Mouse (Mus musculus): ENCODE data around the gene Nedd9.
A peak's percentile ranks its signal among the peaks of the same experiment; 100 is the strongest.
"Not testable (repeated sequence)": the region's sequence is repeated elsewhere in the genome, so short reads cannot be mapped to it uniquely, and the experiment has no call there.

Gene Nedd9

DNA sequence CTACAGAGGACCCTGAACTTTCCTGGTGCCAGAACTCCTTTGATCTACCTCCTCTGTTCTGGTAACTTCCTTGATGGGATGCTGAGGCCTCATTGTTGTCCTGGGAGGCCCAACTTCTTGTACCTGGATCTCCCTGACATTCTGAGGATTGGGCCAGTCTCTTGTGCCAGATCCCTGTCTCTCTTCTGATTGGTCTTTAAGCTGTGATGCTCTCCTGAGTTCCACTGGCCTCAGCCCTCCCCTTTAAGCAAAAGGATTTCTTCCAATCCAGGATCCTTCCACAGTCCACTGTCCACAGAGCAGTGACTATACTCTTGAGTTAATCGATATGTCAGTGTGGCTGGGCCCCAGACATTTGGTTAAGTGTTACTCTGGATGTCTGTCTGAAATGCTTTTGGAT is 112.3 kb downstream of the Nedd9 start:
- DNase-seq (ENCODE audit: low read depth, low spot score), result no peak

- no peak for DNase-seq (ENCODE audit: low read depth, low spot score)
Observed at GRCm38 (mm10) chr13:41372555-41373460, 114.4 kb downstream of the Nedd9 start.

DNA sequence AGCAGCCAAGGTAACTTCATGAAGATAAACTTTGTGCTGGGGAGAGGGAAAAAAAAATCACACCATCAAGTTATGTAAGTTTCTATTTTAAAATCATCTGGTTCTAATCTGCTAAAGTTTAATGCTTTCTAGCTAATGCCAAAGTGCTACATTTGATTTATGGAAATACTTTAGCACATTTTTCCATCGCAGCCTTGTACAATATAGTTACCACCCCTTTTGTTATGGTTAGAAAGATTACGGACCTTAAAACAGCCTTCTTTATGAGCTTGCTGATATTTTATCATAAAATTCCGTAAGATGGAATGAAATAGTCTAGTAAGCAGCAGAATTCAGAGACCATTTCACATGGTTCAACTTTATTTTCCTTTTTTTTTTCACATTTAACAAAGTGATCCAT is 115.6 kb downstream of the Nedd9 start:
- DNase-seq (ENCODE audit: low read depth, low spot score), result no peak

DNA sequence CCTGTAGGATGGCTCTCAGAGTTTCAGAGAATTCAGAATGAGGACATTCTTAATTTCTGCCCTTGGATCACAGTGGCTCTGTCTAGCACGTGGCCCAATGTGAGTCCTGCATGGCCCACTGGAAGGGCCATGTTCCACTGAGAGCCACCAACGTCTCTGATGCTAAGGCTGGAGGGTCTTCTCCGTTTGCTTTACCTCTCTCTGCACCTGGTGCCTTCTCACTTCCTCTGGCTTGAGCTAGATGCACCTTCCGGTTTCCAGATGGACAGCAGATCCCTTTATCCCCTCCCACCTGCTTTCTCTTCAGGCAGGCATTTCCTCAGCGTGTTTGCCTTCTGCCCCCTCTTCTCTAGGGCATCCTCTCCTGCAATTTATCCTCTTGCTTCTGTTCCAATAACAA is 118.5 kb downstream of the Nedd9 start:
- DNase-seq (ENCODE audit: low read depth, low spot score), result no peak

- DNase-seq (ENCODE audit: low read depth, low spot score), result no peak
Observed at GRCm38 (mm10) chr13:41367176-41367611, 120.0 kb downstream of the Nedd9 start.

GRCm38 (mm10) chr13:41366609-41367008 is 120.6 kb downstream of the Nedd9 start:
- not testable (repeated sequence) for DNase-seq (ENCODE audit: low read depth, low spot score)

- no peak for DNase-seq (ENCODE audit: low read depth, low spot score)
Observed at GRCm38 (mm10) chr13:41364273-41364672, 122.9 kb downstream of the Nedd9 start.

- no peak for DNase-seq (ENCODE audit: low read depth, low spot score)
Observed at GRCm38 (mm10) chr13:41362909-41363308, 124.3 kb downstream of the Nedd9 start.

DNA sequence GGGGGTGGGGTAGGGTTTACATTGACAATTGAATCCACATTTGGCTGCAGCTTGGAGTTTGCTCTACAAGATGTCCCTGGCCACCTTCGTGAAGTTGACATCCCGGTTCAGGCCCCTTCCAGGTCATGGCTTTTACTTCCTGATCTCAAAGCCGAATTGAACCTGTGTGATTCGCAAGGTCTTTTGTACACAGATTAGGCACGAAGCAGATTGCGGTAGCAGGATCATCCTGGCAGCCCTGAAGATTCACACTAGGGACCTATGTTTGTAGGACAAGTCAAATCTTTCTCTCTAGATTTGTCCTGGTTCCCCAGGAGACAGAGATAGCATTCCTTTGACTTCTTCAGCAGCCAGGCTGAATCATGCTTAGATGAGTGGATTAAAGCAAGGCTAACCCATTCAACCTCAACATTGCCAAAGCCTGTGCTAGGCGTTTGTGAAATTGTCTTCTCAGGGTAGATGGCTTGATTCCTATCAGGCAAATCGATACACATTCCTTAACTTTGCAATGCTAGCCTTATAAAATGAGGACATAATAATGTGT is 126.8 kb downstream of the Nedd9 start:
- DNase-seq (ENCODE audit: low read depth, low spot score), result no peak

DNA sequence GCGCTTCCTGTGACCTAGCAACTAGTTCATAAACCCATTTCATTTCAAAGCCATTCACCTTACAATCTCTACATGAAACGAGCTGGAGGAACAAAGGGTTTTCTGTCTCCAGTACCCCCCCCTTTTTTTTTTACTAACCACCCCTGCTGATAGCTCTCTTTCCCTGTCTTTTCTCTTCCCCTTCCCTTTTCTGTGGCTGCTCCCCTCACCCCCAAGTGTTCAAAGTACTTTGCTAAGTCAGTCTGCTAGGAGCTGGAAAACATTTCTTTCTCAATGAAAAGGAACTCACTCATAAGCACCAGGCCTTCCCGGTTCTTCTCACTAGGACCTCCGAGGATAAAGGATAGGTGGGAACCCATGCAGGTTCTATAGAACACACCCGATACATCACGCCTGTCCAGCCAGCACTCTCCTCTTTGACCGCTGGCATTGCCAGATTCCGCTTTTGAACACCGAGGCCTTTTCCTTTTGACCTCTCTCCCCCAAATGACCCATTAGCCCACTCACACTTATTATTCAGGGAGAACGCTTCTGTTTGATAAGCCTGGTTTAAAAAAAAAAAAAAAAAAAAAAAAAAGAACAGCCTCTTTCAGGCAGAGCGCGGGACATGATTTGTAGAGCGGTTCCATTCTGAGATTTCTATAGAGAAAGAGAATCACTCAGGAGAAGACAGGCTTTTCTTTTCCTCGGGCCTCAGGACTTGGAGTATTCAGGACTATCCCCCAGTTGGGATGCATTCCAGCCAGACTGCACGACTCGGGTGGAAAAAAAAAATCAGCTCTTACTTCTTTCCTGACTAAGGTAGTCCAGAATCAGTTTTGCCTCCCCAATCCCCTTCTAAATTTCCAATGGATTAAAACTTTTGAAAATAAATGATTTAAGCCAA is 127.6 kb downstream of the Nedd9 start:
- no peak for DNase-seq (ENCODE audit: low read depth, low spot score)

DNA sequence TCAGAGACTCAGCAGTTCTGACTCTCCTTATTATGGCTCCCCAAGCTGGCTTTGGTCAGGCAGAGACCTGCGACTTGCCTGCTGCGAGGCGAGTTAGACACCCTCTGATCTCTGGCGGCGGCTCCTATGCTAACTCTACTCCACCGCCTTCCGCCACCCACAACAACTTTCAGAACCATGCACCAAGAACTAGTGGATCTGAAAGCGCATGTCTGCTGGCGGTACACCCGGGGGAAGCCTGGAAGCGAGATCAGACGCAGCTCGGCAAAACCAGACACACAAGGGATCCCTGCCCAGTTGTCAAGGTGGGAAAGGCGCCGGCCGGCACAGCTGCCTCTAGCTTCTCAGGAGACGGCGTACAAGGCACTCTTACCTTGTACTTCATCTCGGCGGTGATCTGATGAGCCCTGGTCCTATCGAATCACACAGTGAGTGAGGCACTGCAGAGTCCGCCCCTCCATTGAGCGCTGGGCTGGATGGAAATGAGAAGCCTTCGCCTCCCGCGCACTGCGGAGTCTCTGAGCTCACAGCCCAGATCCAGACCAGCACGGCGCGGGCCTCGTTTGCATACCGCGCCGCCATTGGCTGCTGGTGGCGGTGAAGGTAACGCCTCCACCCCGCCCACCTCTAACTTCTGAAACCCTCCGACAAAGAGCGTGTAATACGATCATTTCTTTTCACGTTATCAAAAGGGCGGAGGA is 128.5 kb downstream of the Nedd9 start:
- peak; percentile 67 for DNase-seq (ENCODE audit: low read depth, low spot score)

DNA sequence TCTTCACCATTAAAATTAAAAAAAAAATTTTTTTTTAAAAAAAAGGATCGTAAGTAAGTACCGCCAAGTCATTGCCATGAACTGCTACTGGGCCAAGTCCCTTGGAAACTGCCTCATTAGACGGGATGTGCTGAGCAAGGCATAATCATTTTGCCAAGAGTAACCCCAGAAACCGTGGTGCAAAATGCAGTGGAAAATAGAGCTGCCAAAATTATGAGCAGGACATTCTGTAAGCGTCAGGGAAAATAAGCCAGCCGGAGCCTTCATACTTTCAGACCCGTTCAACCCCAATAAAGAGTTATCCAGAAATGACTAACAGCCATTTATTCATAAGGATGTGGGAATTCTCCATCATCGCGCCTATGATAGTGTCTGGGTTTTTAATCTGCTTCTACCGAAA is 129.2 kb downstream of the Nedd9 start:
- DNase-seq (ENCODE audit: low read depth, low spot score), result no peak

- DNase-seq (ENCODE audit: low read depth, low spot score), result no peak
Observed at GRCm38 (mm10) chr13:41357586-41357985, 129.6 kb downstream of the Nedd9 start.

DNA sequence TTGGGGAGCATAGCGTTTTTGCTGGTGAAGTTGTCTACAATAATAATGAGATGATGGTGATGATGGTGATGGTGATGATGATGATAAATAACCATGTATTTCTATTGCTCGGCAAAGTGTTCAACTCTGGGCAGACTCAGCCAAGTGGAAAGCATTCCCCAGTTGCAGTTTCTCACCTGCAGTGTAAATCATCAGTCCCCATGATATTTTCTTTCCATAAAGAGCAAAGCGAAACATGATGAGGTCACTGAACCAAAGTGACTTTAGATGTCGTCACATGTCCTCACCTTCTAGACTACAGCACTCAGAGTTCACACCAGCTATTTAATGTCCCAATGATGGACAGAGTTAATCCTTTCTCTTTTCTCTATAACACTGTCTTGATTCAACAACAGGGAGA is 130.0 kb downstream of the Nedd9 start:
- no peak for DNase-seq (ENCODE audit: low read depth, low spot score)

- no peak for DNase-seq (ENCODE audit: low read depth, low spot score)
Observed at GRCm38 (mm10) chr13:41355552-41355951, 131.6 kb downstream of the Nedd9 start.

DNA sequence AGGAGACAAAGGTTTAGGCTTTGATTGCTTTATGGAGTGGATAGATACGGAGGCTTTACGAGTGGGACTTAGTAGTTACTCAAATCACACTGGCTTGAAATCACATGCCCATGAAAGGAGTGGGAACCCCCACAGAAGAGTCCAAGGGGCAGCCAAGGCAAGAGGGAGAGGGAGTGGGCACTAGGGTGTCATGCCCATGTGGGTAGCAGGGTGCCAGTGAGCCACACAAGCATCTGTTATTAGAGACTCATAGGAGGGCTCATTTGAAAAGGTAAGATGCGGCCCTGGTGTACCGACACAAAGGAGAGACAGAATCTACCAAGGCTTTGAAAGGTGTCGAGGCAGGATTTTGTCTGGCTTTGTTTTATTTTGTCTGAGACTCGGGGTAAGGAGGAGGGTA is 132.6 kb downstream of the Nedd9 start:
- no peak for DNase-seq (ENCODE audit: low read depth, low spot score)

GRCm38 (mm10) chr13:41353676-41354075 is 133.5 kb downstream of the Nedd9 start:
- DNase-seq (ENCODE audit: low read depth, low spot score), result no peak

DNA sequence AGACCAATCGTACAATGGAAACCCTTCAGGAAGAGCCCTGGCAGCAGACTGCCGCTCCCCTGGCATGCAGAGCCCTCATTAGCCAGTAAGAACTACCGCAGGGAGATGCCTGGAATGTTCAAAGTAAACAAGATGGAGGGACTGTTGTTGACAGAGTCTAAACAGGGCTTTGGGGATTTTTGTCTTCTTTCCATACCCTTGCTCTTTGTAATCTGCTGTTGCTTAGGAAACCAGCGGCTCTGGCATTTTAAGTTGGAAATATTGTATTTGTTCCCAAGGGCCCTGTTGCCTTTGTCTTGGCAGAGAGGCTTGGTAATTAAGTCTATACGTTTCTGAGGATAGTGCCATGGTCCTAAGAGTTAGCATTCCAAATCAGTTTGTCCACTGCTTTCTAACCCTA is 134.8 kb downstream of the Nedd9 start:
- DNase-seq (ENCODE audit: low read depth, low spot score), result no peak

- no peak for DNase-seq (ENCODE audit: low read depth, low spot score)
Observed at GRCm38 (mm10) chr13:41350589-41350988, 136.6 kb downstream of the Nedd9 start.

DNA sequence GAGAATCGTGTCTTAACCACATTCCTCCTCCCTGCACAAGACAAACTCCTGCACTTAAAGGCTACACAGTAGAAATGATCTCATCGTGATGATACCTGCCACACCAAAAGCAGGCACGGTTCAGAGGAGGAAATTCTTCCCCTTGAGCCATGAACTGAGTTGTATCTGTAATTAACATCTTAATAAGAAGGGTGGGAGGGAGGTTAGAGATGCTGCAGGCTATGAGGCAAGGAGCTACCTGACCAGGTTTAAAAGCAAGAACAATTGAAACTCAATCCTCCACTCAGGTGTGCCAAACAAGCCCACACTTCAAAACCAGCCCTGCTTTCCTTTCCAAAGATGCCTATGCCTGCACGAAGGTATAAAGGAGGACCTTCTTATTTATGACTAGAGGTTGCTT is 137.4 kb downstream of the Nedd9 start:
- DNase-seq (ENCODE audit: low read depth, low spot score), result no peak

- no peak for DNase-seq (ENCODE audit: low read depth, low spot score)
Observed at GRCm38 (mm10) chr13:41345756-41346155, 141.4 kb downstream of the Nedd9 start.

GRCm38 (mm10) chr13:41345306-41345705 is 141.9 kb downstream of the Nedd9 start:
- no peak for DNase-seq (ENCODE audit: low read depth, low spot score)
